Mouse (Mus musculus): Measurements from ENCODE around the gene Pirt. TPM values are rescaled to one million over a fixed set of nuclear protein-coding genes. Genes with fewer than 3 reads are reported as not detected.

Pirt gene
- polyA plus RNA-seq, 1 experiment: not detected

DNA sequence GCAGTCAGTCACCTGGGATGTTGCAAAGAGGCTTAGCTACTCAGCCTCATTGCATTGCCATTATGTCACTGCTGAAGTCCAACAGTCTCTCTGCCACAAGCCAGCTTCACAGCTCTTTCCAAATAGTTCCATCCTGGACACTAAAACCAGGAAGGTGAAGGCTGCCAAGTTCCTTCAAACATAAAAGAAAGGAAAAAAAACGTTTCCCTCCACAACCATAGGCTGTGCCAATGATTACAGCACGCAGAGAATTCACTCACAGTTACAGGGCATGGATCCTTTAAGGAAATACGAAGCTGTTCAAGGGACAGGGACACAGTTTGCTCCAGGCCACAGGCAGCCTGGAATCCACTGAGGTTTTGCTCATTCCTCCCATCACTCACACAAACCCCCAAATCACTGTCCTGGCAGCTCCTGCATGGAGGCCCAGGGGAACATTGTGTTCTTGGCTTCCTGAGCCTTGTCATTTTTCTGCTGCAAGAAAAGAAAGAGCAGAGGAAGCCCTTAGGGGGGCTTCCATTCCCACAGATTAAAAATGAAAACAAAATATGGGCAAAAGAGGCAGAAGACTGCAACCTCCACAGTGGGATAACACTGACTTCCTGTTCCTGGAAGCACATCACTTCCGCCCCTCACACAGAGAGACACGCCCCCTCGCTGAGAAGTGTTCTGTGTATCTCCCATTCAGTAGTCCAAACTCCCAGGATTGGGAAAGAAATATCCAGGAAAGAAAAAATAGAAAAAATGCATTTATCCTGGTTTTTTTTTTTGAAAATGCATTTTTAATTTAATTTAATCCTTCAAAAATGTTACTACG lies 29.3 kb upstream of the Pirt start:
- Histone ChIP-seq H3K27me3 (ENCODE audit: control insufficient read depth, insufficient read depth, insufficient read length) (no peaks in the 10 kb centered on the region), H3K4me3 (no peak overlapping the region), H3K36me3 (ENCODE audit: control insufficient read depth, insufficient read depth) (no peaks in the 10 kb centered on the region), H3K4me2 (ENCODE audit: low read depth) (no peak overlapping the region), H3ac (ENCODE audit: control insufficient read depth, insufficient read length) (no peak overlapping the region), H3K79me2 (ENCODE audit: control insufficient read depth, insufficient read depth) (no peaks in the 10 kb centered on the region)
- no peak for TF ChIP-seq REST (IDR thresholded peaks at IDR 0.05; ENCODE audit: insufficient read depth, insufficient read length)
- no peak for TF ChIP-seq MAX (IDR thresholded peaks at IDR 0.05; ENCODE audit: low read depth)
- TF ChIP-seq SRF (IDR thresholded peaks at IDR 0.05; ENCODE audit: control insufficient read depth, insufficient read length, low read depth): no peak
- TF ChIP-seq POLR2A (IDR thresholded peaks at IDR 0.05; ENCODE audit: insufficient read length, low read depth): no peak
- no peak for TF ChIP-seq E2F4 (IDR thresholded peaks at IDR 0.05; ENCODE audit: insufficient read depth)
- no peak for TF ChIP-seq CEBPB (IDR thresholded peaks at IDR 0.05; ENCODE audit: insufficient read depth, poor library complexity, severe bottlenecking)

DNA sequence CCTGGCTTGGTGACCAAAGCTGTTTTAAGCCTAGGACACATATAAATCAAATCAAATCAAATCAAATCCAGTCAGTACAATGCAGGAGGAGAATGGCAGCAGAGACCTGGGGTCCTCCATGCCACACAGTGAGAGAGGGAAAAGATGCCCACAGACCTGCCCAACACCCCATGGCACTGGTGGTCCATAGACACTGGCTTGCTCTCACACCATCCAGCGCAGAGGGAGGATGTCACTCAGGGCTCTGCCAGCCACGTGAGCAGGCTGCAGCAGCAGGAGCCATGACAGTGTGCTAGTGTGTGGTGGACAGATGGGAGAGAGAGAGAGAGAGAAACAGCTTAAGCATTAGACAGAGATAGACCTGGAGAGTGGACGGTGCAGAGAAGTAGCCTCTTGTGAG lies 19.2 kb upstream of the Pirt start:
- Histone ChIP-seq H3K4me2 (ENCODE audit: low read depth) (no peak overlapping the region), H3K4me3 (no peak overlapping the region), H3K79me2 (ENCODE audit: control insufficient read depth, insufficient read depth) (no peaks in the 10 kb centered on the region), H3K36me3 (ENCODE audit: control insufficient read depth, insufficient read depth) (no peaks in the 10 kb centered on the region), H3K27me3 (ENCODE audit: control insufficient read depth, insufficient read depth, insufficient read length) (no peaks in the 10 kb centered on the region), H3ac (ENCODE audit: control insufficient read depth, insufficient read length) (no peak overlapping the region)
- no peak for TF ChIP-seq TCF12 (IDR thresholded peaks at IDR 0.05; ENCODE audit: insufficient read depth, poor library complexity, severe bottlenecking)

DNA sequence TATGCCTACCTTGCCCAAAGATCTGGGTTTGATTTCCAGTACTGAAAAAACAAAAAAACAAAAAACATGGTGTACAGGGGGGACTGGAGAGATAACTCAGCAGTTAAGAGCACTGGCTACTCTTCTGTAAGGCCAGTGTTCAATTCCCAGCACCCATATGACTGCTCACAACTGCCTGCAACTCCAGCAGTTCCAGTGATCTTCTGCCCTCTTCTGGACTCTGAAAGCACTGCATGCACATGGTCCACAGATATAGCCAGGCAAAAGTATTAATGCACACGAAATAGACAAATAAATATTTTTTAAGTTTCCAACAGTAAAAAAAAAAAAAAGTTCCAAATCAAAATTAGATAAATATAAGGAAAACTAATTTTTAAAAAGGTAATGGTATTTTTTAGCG lies 13.0 kb upstream of the Pirt start:
- TF ChIP-seq MYOD1 (IDR thresholded peaks at IDR 0.05; ENCODE audit: control insufficient read depth in 1 of 3, insufficient read length in 2 of 3, low read depth in 2 of 3): no peak
- no peak for TF ChIP-seq REST (IDR thresholded peaks at IDR 0.05; ENCODE audit: insufficient read depth, insufficient read length)
- TF ChIP-seq SRF (IDR thresholded peaks at IDR 0.05; ENCODE audit: control insufficient read depth, insufficient read length, low read depth): no peak
- TF ChIP-seq TCF3 (IDR thresholded peaks at IDR 0.05; ENCODE audit: insufficient read length, low read depth): no peak
- no peak for TF ChIP-seq POLR2AphosphoS2 (IDR thresholded peaks at IDR 0.05; ENCODE audit: insufficient read length, low read depth)
- TF ChIP-seq E2F4 (IDR thresholded peaks at IDR 0.05; ENCODE audit: insufficient read depth): no peak
- TF ChIP-seq POLR2A (IDR thresholded peaks at IDR 0.05; ENCODE audit: insufficient read length, low read depth): no peak
- no peak for TF ChIP-seq CEBPB (IDR thresholded peaks at IDR 0.05; ENCODE audit: insufficient read depth, poor library complexity, severe bottlenecking)
- TF ChIP-seq MAX (IDR thresholded peaks at IDR 0.05; ENCODE audit: low read depth): no peak
- no peaks in the 10 kb centered on the region for H3K36me3 ChIP-seq (ENCODE audit: control insufficient read depth, insufficient read depth)

DNA sequence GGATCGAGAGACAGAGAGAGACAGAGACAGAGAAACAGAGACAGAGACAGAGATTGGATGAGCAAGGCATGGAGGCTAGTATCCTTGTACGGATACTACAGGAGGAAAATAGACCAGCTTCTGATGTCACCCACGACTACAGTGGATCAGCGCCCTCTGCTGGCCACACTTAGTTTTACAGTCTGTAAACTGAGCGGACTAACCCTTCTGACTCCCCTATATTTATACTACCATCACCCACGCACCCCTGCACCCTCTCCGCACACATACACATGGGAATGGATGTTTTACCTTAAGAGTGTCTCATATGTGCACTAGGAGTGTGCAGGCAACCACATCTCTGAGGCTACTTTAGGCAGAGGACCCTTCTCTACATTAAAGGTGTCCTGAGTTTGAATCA lies 12.4 kb upstream of the Pirt start:
- TF ChIP-seq POLR2AphosphoS2 (IDR thresholded peaks at IDR 0.05; ENCODE audit: insufficient read length, low read depth) (no peak), REST (IDR thresholded peaks at IDR 0.05; ENCODE audit: insufficient read depth, insufficient read length) (no peak), MAX (IDR thresholded peaks at IDR 0.05; ENCODE audit: low read depth) (no peak), MYOG (IDR thresholded peaks at IDR 0.05; ENCODE audit: control insufficient read depth in 1 of 3, insufficient read depth in 1 of 3, insufficient read length in 2 of 3, low read depth in 2 of 3) (no peak)
- no peak overlapping the region for H3ac ChIP-seq (ENCODE audit: control insufficient read depth, insufficient read length)
- peaks cover 10% of the 10 kb centered on the region for H3K27me3 ChIP-seq (ENCODE audit: control insufficient read depth, insufficient read depth, insufficient read length)
- H3K36me3 ChIP-seq (ENCODE audit: control insufficient read depth, insufficient read depth): no peaks in the 10 kb centered on the region
- H3K4me2 ChIP-seq (ENCODE audit: low read depth): no peak overlapping the region
- no peak overlapping the region for H3K4me3 ChIP-seq
- no peaks in the 10 kb centered on the region for H3K79me2 ChIP-seq (ENCODE audit: control insufficient read depth, insufficient read depth)

More for the DNA sequence above, 13.0 kb upstream of the Pirt start:
- no peaks in the 10 kb centered on the region for H3K79me2 ChIP-seq (ENCODE audit: control insufficient read depth, insufficient read depth)
- no peak overlapping the region for H3K4me3 ChIP-seq
- peaks cover 10% of the 10 kb centered on the region for H3K27me3 ChIP-seq (ENCODE audit: control insufficient read depth, insufficient read depth, insufficient read length)
- no peak overlapping the region for H3K4me2 ChIP-seq (ENCODE audit: low read depth)
- H3ac ChIP-seq (ENCODE audit: control insufficient read depth, insufficient read length): no peak overlapping the region

- H3K4me2 ChIP-seq (ENCODE audit: low read depth): no peak overlapping the region
- no peaks in the 10 kb centered on the region for H3K79me2 ChIP-seq (ENCODE audit: control insufficient read depth, insufficient read depth)
- no peak overlapping the region for H3ac ChIP-seq (ENCODE audit: control insufficient read depth, insufficient read length)
- no peak for TF ChIP-seq TCF3 (IDR thresholded peaks at IDR 0.05; ENCODE audit: insufficient read length, low read depth)
- no peak for TF ChIP-seq MAX (IDR thresholded peaks at IDR 0.05; ENCODE audit: low read depth)
- no peak for TF ChIP-seq TCF12 (IDR thresholded peaks at IDR 0.05; ENCODE audit: insufficient read depth, poor library complexity, severe bottlenecking)
- no peak for TF ChIP-seq REST (IDR thresholded peaks at IDR 0.05; ENCODE audit: insufficient read depth, insufficient read length)
- no peak for TF ChIP-seq CEBPB (IDR thresholded peaks at IDR 0.05; ENCODE audit: insufficient read depth, poor library complexity, severe bottlenecking)
- TF ChIP-seq MYOG (IDR thresholded peaks at IDR 0.05; ENCODE audit: control insufficient read depth in 1 of 3, insufficient read depth in 1 of 3, insufficient read length in 2 of 3, low read depth in 2 of 3): no peak
- no peak overlapping the region for H3K4me3 ChIP-seq
- peaks cover 14% of the 10 kb centered on the region for H3K27me3 ChIP-seq (ENCODE audit: control insufficient read depth, insufficient read depth, insufficient read length)
- no peaks in the 10 kb centered on the region for H3K36me3 ChIP-seq (ENCODE audit: control insufficient read depth, insufficient read depth)
These were observed 9.0 kb upstream of the Pirt start for GRCm38 (mm10) chr11:66902801-66903200.

Measured in myocyte (in vitro differentiated cells).